Mouse (Mus musculus): ENCODE measurements at regions not wholly inside any gene's neighbourhood (a gene's known extent, or its start where the extent isn't known, plus 50 kb on each side); places are given as distances from the start of the nearest gene placed in this dataset.
A peak's percentile ranks its signal among the peaks of the same experiment; 100 is the strongest.

DNA sequence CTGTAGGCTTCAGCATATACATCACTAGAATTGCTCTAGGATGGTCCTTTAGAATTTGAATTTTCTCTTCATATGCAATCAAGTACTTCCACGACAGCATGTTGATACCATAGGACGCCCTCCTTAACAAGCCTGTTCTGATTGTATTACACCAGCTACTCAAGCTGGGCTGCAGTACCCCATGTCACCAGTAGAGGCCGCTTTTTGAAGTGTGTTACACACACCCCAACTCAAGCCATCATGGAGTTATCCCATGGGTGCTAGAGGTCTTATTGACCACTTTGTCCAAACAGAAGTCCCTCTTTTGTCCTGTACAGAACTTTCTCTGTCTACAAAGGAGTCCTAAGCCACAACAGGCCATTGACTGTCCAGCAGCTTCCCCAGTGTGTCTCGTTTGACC lies 342.6 kb upstream of the Zmiz1 start:
- peak; percentile 68 for ATAC-seq (replicated peaks; ENCODE audit: poor library complexity)

DNA sequence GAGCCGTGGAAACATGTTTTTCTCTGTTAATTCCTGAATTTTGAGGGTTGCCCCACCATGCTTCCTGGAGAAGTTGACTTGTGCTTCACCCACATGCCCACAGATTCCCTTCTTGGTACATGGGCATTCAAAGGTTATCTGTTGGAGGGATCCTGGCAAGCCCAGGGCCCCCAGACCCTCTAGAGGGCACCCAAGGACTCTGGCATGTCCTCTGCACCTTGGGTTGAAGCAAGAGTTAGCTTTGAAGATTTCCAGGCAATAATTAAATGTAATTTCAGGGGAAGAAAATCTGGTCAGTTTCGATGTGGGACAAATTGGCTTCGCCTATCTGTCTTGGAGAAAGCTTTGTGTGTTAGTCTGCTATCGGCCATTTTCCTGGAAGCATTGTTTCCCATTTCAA lies 339.0 kb upstream of the Zmiz1 start:
- ATAC-seq (replicated peaks; ENCODE audit: poor library complexity), result no peak

DNA sequence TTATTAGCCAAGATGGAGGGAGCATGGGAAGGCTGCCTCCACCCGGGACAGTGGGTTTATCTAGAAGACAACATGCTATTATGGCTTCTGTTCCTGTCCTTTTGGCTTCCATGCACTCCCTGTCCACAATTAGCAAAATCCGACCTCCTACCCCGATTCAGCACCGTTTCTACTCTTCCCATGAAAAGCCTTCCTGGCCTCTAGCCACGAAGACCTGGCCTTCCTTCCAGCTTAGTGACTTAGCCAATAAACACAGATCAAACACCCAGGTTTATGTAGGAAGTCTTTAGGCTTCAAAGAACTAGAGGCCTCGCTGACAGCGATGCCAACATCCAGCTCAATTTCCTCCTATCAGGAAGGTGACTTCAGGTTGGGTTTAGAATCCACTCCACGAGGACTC lies 338.5 kb upstream of the Zmiz1 start:
- no peak for ATAC-seq (replicated peaks; ENCODE audit: poor library complexity)

DNA sequence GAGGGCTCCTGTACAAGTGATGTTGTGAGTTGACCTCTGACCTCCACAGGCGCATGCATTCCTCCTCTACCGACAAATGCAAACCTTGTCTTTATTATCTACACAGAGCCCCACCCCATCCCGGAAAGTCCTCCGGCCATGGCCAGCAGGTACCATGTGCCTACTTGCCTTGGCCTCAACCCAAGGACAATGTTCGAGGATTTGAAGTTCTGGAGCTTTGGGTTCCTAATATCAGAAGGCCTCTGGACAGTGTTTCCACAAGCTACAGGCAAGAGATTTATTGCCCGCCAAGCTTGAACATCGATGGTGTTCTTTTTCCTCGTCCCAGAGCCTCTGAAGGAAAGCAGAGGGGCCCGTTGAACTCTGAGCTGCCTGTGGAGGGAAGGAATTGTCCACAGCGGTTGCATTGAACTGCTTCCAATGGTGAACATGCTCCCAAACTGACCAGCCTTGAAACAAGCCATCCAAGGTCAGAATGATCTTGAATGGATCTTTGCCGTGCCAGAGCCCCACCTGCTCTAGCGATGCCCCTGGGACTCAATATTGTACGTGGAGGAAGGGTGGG lies 335.9 kb upstream of the Zmiz1 start:
- no peak for ATAC-seq (replicated peaks; ENCODE audit: poor library complexity)

DNA sequence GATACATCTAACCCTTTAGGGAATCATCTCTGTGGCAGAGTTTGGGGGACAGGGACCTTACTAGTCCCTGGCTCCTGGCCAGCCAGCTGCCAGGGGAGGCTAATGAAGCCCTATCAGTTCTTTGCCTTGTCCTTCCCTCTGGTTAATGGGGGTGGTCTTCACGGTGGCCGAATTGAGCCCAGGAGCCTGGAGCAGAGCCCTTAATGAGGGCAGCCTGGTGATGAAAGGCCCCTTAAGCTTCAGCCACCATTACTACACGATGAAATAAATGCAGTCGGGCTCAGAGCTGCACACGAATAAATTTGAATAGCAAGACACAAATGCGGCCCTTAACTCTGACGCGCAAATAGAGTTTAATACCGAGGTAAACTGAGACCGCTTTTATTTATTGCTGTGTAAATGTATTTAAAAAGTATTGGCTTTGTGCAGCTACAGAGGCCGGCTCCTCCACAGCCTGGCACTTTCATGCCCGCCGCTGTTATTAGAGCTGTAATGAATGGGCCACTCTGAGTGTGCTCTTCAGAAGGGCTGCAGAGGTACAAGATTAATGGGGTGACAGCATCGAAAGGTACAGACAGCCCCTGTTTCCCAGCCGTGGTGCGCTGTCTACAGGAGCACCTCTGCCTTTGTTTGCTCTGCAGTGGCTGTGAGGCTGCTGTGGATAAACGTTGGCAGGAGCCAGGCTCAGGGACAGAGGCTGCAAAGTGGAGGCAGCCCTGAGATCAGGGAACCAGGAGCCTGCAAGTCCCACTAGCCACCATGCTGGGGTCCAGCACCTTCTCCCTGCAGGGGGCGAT lies 335.2 kb upstream of the Zmiz1 start:
- ATAC-seq (replicated peaks; ENCODE audit: poor library complexity), result no peak

DNA sequence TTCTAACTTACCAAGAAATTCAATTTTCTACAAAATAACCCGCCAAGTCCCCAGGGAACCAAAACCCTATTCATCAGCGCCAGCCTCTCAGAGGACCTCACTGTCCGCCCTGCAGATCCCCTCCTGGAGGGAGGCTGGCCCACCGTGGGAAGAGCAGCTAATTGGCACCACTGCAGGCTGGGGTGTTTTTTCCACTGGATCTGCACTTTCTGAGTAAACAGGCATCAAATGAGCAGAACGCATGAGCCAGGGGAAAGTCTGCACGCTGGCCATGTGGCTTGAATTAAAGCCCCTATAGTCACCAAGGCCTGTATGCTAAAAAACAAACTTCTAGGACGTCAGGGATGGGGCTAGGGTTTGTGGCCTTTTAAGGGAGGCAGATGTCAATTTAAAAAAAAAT lies 332.4 kb upstream of the Zmiz1 start:
- no peak for ATAC-seq (replicated peaks; ENCODE audit: poor library complexity)

DNA sequence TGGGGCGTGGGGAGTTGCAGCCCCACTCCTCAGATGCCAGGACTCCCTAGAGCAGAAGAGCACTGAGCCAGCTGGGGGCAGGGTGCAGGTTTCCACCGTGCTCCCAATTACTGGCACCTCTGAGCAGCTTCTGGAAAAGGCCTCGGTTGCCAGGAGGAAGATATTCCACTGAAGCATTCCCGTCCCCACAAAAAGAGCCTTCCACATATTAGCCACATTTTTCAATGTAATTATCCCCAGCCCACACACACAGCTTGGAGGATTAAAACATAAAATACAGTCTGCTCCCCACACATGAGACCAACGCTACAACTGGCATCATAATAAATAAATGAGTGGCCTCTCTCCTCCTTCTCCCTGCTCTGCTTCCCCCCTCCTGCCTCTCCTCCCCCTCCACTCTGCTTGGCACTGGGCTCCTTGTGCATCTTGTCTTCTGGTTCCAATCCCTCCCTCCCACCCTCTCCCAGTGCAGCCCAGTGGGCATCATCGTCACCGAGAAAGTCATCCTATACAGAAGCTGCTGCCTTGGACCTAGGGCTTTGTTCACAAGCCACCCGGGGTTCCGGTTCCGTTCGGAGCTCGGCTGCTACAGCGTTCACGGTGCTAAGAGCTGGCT lies 331.3 kb upstream of the Zmiz1 start:
- no peak for ATAC-seq (replicated peaks; ENCODE audit: poor library complexity)

DNA sequence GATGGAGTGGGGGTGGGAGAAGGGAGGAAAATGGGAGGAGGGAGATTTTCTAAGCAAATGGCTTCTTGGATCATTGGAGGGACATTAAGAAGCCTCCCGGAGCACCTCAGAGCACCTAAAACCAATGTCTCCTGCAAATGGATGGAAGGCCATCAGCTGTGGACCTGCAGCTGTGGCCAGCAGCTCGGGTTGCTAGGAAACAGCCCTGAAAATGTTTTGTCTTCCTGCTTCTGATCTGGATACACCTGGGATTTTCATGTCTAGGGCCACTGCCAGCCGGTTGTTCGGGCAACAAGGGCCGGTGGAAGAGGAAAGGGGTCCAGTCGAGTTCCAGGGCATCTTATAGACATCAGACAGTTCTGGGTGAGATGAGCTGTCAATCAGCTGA lies 330.8 kb upstream of the Zmiz1 start:
- ATAC-seq (replicated peaks; ENCODE audit: poor library complexity), result no peak

DNA sequence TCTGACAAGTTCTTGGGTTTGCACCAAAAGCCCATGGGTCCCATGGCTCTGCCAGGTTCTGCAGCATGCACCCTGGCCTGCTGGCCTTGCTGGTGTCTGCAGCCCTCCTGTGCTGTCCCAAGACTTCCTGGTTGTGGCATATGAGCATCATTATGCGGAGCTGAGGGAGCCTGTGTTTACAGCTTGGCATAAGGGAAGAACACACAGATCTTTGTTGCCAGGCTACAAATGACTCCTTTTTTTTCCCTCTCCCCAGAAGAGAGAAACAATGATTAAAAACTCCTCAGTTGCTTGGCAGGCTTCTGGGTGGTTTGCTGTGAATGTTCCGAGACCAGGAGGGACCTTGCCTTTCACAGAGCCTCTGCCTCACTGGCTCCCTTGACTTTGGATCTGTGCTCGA lies 323.6 kb upstream of the Zmiz1 start:
- ATAC-seq (replicated peaks; ENCODE audit: poor library complexity), result no peak

DNA sequence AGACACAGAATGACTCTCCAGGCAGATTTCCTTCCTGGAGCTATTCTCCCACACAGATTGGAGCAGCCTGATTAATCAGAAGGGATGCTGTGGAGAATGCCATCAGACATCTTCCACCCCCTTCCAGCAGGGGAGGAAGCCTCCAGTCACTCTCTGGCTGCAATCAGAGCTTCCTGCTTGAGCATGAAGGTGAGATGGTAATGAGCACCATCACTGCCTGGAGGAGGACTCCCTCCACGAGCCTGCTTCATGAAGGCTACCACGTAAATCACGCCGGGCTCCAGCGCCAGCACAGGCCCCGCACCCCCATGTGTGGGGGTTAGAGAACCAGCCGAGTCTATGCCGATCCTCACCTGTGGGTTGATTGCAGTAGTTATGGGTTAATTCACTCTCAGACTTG lies 321.7 kb upstream of the Zmiz1 start:
- no peak for ATAC-seq (replicated peaks; ENCODE audit: poor library complexity)

DNA sequence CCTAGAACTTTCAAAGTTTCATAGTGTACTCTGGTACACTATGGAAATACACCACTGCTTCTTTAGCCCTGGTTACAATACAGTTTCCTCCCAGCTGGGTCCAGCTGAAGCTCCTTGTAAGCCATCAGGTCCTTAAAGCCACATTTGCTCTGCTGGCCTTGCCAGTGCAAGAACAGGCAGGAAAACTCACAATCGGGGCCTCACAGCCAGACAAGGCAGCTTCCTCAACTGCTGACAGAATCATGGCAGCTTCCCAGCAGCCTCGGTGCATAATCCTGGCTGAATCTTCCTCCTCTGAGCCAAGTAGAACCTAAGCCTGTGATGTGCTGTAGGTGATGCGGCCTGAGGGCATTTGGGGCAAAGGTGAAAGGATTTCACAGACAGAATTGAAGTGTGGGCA lies 320.5 kb upstream of the Zmiz1 start:
- no peak for ATAC-seq (replicated peaks; ENCODE audit: poor library complexity)

DNA sequence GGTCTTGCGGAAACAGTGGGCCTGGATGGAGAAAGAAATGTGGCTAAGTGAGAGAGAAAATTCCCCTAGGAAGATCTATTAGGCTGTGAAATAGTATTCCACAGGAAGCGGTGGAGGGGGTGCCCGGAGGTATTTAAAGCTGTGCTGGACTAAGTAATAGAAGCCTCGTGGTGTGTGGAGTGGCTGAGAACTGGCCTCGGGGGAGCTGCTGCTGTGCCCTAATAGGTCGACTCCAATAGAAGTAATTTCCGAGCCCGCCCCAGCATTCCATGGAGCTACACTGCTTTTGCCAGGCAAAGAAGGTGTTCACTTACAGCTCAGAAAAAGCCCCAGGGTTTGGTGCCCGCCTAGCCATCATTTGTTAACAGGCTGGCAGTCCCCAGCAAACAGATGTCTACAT lies 317.1 kb upstream of the Zmiz1 start:
- no peak for ATAC-seq (replicated peaks; ENCODE audit: poor library complexity)

DNA sequence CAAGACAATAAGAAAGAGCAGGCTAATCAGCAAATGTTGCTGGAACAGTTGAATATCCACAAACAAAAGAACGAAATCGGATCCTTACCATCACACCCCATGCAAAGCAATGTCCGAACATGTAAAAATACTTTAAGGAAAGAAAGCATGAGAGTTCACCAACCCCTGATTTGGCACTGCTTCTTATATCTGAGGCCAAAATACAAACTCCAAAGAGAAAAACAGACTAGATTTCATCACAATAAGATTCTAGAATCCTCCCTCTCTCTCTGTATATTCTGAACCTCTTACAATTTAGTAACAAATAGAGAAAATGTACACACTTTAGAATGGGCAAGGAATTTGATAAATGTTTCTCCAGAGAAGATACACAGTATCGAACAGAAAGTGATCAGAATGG lies 315.9 kb upstream of the Zmiz1 start:
- no peak for ATAC-seq (replicated peaks; ENCODE audit: poor library complexity)

DNA sequence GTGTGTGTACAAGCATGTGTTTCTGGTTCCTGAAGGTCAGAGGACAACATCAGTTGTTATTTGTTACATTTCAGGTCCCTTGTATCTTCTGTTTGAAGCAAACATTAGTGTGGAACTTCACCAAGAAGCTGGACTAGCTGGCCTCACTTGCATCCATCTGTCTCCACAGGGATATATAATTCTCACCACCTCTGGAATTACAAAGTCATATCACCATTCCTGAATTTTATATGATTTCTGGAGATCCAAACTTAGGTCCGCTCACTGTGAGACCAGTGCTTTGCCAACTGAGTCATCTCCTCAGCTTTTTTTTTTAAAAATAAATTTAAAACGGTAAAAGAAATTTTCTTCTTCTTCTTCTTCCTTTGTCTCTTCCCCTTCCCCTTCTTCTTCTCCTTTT lies 311.3 kb upstream of the Zmiz1 start:
- no peak for ATAC-seq (replicated peaks; ENCODE audit: poor library complexity)

DNA sequence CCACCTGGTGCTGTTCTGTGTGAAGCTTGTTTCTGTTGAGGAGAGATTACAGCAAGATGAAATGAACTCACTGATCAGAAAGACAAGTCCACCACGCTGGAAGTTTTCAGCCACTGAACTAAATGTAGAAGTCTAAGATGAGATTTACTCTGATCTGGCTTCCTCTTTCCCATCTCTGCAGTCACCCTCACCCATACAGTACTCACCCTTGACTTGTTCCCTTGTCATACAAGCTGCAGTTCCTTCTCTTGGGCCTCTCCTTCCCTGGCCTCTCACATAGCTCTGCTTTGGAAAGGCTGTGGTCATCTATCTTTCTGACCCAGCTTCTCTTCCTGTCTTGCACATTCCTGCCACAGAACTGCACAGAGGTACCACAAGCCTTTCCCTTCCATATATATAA lies 308.0 kb upstream of the Zmiz1 start:
- ATAC-seq (replicated peaks; ENCODE audit: poor library complexity), result peak; percentile 26; the same call in 1 of the 2 replicates

DNA sequence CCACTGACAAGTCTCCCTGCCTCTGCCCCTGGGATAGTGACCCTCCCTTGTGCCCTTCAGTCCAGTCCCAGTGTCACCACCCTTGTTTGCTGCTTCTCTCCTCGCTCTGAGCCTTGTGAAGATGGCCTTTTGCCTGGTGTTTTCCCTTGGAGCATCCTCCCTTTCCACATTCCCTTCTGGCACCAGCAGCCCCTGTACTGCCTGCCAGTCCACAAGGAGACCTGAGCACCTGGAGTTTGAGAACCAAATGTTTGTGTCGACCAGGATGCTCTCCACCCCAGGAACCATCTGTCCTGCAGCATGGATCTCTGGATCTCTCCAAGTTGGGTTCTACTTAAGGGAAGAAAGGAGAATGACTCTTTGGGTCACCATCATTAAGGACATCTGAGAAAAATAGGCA lies 307.5 kb upstream of the Zmiz1 start:
- ATAC-seq (replicated peaks; ENCODE audit: poor library complexity), result no peak

DNA sequence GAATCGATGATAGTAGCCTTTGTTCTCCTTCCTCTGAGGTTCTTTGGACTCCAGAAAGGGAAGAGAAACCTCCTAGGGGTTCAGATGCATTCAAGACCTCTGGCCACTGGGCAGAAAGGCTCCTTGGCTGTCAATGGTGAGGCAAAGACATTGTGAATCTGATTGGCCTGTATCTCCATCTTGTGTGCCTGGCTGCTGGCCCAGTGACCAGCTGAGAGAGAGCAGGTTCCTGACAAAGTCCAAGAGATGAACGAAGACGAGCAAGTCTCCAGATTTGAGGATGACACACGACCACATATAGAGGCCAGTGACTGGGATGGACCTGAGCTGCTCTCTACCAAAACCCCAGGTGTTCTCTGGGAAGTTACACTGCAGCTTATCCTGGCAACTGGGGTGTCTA lies 305.4 kb upstream of the Zmiz1 start:
- ATAC-seq (replicated peaks; ENCODE audit: poor library complexity), result no peak

DNA sequence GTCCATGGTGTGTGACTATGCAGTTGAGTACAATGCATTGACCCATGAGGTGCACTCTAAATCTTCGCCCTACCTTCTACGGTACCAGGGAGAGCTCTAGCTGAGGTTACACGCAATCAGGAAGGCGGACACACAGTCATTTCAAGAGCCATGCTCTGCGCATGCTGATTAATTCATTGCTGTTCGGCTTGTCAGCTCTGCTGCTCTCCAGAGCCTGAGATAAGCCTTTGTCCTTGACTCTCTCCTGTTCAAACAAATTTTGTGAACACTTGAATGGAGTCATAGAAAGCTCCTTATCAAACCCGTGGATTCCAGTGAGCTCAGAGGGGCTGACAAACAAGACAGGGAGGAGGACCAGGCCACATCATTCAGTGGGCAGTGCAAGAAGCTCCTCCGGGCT lies 304.8 kb upstream of the Zmiz1 start:
- no peak for ATAC-seq (replicated peaks; ENCODE audit: poor library complexity)

DNA sequence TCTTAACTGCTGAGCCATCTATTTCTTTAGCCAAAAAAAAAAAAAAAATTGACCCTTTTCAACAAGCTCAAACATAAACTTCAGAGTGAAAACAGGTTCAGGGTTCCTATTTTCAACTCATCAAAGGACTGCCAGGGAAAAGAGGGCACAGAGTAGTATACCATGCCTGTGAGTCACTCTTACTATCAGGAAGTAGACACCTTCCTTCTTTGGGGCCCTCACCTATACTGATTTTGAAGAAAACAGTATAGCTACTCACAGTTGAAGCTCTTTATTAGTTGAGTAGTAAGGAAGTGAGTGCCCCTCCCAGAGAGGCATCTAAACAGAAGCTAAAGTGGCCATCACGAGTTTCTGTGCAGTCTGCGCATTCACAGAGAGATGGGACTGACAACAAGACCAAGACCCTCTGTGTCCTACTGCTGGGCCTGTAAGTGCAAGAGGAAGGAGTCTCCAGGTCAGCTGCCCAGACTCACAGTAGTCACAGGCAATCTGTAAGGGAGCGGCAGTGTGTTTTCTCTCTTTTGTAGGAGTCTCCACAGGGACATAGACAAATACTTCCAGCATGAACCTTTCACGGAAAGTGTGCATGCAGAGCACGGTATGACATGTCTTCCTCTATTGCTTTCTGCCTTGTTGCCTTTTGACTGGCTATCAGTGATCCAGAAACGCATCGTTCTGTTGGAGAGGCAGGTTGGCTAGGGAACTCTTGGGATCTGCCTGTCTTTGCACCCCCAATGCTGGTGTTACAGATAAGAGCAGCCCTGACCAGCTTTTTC lies 303.8 kb upstream of the Zmiz1 start:
- no peak for ATAC-seq (replicated peaks; ENCODE audit: poor library complexity)

DNA sequence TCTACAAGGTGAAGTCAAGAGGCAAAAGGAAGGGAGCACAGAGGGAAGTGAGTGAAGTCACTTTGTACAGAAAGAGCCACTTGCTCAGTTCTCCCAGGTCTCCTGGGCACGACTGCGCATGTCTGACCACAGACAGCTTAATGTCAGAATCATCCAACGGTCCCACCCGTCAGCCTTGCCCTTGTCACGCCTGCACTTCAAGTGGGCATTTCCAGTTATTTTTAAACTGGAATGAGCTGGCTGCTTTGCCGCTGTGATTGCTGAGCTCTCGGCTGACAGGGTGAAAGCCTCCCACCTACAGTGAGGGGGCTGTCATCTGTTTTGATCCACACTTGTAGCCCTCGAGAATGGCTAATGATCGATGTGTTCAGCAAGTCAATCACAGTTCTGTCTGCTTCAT lies 302.8 kb upstream of the Zmiz1 start:
- ATAC-seq (replicated peaks; ENCODE audit: poor library complexity), result peak; percentile 23; the same call in 1 of the 2 replicates

DNA sequence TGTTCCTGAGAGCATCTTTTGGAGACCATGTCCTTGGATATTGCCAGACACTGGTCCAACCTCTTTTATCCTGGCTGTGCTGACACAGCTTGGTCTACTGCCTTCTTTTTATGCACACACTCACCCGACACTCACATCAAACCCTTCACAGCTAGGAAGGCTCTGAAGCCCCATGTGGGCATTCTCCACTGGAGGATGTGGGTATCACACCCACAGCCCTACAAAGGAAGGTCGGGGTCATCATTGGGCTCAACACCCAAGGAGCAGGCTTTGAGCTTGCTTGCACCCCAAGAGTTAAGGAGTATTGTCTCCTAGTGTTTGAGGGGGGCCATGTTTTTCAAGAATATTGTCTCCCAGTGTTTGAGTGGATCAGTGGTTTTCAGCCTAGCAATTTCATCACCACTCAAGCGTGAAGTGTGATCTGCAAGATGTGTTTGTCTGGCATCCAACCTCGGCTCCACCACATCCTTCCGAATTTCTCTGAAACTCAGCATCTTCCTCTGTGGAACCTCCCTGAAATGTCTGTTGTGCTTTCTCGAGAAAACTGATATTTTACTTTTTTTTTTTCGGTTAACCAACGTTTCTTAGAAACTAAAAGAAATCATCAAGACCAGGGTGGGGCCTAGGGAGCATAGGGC lies 297.2 kb upstream of the Zmiz1 start:
- no peak for ATAC-seq (replicated peaks; ENCODE audit: poor library complexity)
